ENCODE assay signal across 19 mouse cellular contexts in genomic region chr3:142477866-142478265, GRCm38 (mm10). TPM values are rescaled to one million over a fixed set of nuclear protein-coding genes. Genes with fewer than 3 reads are reported as not detected.
DNase-seq lines count a peak whose midpoint lies in the region; ATAC-seq lines count a peak whose summit lies in the region.
"Had no signal": no experiment of that assay in that cellular context is flagged by ENCODE, and none has a peak within 500 bp of the region (broad histone marks: within the 10 kb centered on the region; RNA-seq: fewer than 3 reads in every experiment).

No protein-coding gene starts in this region.

- no peaks in the 10 kb centered on the region for H3K9me3 ChIP-seq in heart, embryonic 10.5 days
- H3K9me3 ChIP-seq in midbrain, embryonic 11.5 days (ENCODE audit: control insufficient read depth, low read length): no peaks in the 10 kb centered on the region
- no peaks in the 10 kb centered on the region for H3K9me3 ChIP-seq in midbrain, embryonic 10.5 days (replicated peaks)
- H3K9me3 ChIP-seq: G1E had no signal

- no peak overlapping the region for H3K9ac ChIP-seq in midbrain, embryonic 11.5 days (ENCODE audit: low read length)

- WGBS in heart, embryonic 10.5 days: 76% methylated on average over 5 of the region's 5 CpGs
- 90% methylated on average over 5 of the region's 5 CpGs for WGBS in midbrain, embryonic 11.5 days
- WGBS in midbrain, embryonic 10.5 days: 84% methylated on average over 5 of the region's 5 CpGs

- H3K27ac ChIP-seq in heart, embryonic 10.5 days: no peak overlapping the region
- H3K27ac ChIP-seq in midbrain, embryonic 11.5 days (ENCODE audit: low read depth, low read length): no peak overlapping the region
- H3K27ac ChIP-seq in midbrain, embryonic 10.5 days (replicated peaks): no peak overlapping the region

- no peak overlapping the region for H3K4me3 ChIP-seq in heart, embryonic 10.5 days
- H3K4me3 ChIP-seq in midbrain, embryonic 11.5 days (ENCODE audit: low read depth, low read length): no peak overlapping the region
- H3K4me3 ChIP-seq in midbrain, embryonic 10.5 days: no peak overlapping the region

- peak; percentile 54 for DNase-seq in heart, adult 11 months
- DNase-seq in heart, embryonic 10.5 days (ENCODE audit: low spot score): no peak
- peak; percentile 61 for DNase-seq in midbrain, embryonic 11.5 days (ENCODE audit: low spot score, missing footprints)
- DNase-seq in midbrain, embryonic 10.5 days (ENCODE audit: low spot score): no peak
- DNase-seq: adrenal gland, adult 2 months; adrenal gland, adult 8-10 months; adrenal gland, postnatal 10 days; adrenal gland, postnatal 14 days; adrenal gland, postnatal 25 days; adrenal gland, postnatal 36 days; B cell, adult 2 months; cerebellum, adult 11 months; cerebellum, adult 11-12 months; cerebellum, adult 18-20 months had no signal

- no peaks in the 10 kb centered on the region for H3K36me3 ChIP-seq in heart, embryonic 10.5 days
- H3K36me3 ChIP-seq in midbrain, embryonic 11.5 days (ENCODE audit: control insufficient read depth, insufficient read depth, low read length): no peaks in the 10 kb centered on the region
- H3K36me3 ChIP-seq in midbrain, embryonic 10.5 days: no peaks in the 10 kb centered on the region
- H3K36me3 ChIP-seq: G1E had no signal

- peaks cover 7% of the 10 kb centered on the region; the same call in 1 of the 2 replicates for H3K4me1 ChIP-seq in heart, embryonic 10.5 days
- no peaks in the 10 kb centered on the region for H3K4me1 ChIP-seq in midbrain, embryonic 11.5 days (ENCODE audit: control insufficient read depth, insufficient read depth, low read length)
- H3K4me1 ChIP-seq in midbrain, embryonic 10.5 days: no peaks in the 10 kb centered on the region

- H3K4me2 ChIP-seq in midbrain, embryonic 11.5 days: no peak overlapping the region

- no peaks in the 10 kb centered on the region for H3K27me3 ChIP-seq in heart, embryonic 10.5 days (ENCODE audit: insufficient read depth, poor library complexity, severe bottlenecking)
- H3K27me3 ChIP-seq in midbrain, embryonic 11.5 days (ENCODE audit: control insufficient read depth, insufficient read depth, low read length): no peaks in the 10 kb centered on the region
- H3K27me3 ChIP-seq in midbrain, embryonic 10.5 days (ENCODE audit: low read depth, poor library complexity, severe bottlenecking): no peaks in the 10 kb centered on the region
- H3K27me3 ChIP-seq: Patski had no signal

- ATAC-seq in midbrain, embryonic 11.5 days (ENCODE audit: low FRiP score): no peak
- ATAC-seq: activated CD4-positive, CD25-positive, alpha-beta regulatory T cell, adult 4 months; CD4-positive, CD25-positive, alpha-beta regulatory T cell, adult 4 months; Patski had no signal

RNA-seq across cellular contexts. Expression of gene Gbp5, which starts 15.9 kb away (rescaled TPM):
- not detected in 2 replicates for polyA plus RNA-seq in heart, embryonic 10.5 days (2016; fragmentation: Nextera tagmentation; extraction: Ambion mirVana)
- not detected in 2 replicates for polyA plus RNA-seq in midbrain, embryonic 11.5 days (2014; fragmentation: Nextera tagmentation; extraction: Ambion mirVana)
- polyA plus RNA-seq in midbrain, embryonic 10.5 days (2016; fragmentation: Nextera tagmentation; extraction: Ambion mirVana): not detected in 2 replicates
- polyA plus RNA-seq: C2C12, G1E had no signal

RNA-seq across cellular contexts. Expression of gene Gbp7, which starts 52.3 kb away (rescaled TPM):
- polyA plus RNA-seq in heart, embryonic 10.5 days (2016; fragmentation: Nextera tagmentation; extraction: Ambion mirVana): 0.53 and 1.0 TPM in 2 replicates
- 1.7 and 1.9 TPM in 2 replicates for polyA plus RNA-seq in midbrain, embryonic 11.5 days (2014; fragmentation: Nextera tagmentation; extraction: Ambion mirVana)
- 0.88 and 1.8 TPM in 2 replicates for polyA plus RNA-seq in midbrain, embryonic 10.5 days (2016; fragmentation: Nextera tagmentation; extraction: Ambion mirVana)
- polyA plus RNA-seq: C2C12 had no signal

Comparison
In these comparisons a context has a peak if more than half of its experiments do, and no peak if none do; other contexts are left out.
1. DNase-seq: peak in heart, adult 11 months (single experiment) and midbrain, embryonic 11.5 days (single experiment); none in heart, embryonic 10.5 days (single experiment) and midbrain, embryonic 10.5 days (single experiment).